Mouse (Mus musculus) liver, embryonic 18 days (tissue): ENCODE results near the gene Snx7. TPM values are rescaled to one million over a fixed set of nuclear protein-coding genes. Genes with fewer than 3 reads are reported as not detected.

Experiments used
- polyA plus RNA-seq: library from polyadenylated mRNA; depleted of rRNA; stranded (reverse); fragments of >200 nt; gene quantifications from 2 replicates; pipeline ENCODE4 v1.2.3, GENCODE M21; 2012; rRNA removed

Snx7 gene
- 8.6 and 9.1 TPM in 2 replicates for polyA plus RNA-seq

DNA sequence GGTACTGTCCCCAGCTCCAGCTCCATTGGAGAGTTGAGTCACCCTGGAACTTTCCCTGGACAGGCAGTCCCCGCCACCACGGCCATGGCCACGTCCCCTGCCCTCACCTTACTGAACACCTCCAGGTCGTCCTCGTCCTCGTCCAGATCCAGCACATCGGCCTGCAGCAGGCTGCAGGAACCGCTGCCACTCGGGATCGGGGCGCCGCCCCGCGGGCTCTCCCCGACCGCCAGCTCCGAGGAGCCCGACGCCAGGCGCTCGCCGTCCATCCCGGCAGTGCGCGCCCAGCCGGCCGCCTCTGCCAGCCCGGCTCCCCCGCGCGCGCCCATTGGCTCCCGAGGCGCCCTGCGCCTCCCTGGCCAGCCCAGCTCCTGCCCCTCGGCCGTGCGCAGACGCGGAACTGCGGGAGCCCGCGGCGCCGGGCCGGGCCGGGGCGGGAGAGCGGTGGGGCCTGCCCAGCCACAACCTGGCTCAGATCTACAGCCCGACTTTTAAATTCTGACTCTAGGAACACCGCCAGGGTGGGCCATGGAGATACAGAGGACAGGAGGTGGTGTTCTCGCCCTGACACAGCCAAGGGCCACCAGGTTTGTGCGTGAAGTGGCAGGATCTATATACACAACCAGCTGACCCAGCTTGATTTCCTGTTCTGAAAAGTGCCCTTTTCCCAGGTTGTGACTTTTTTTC is at the start of gene Snx7:
Gene Snx7, minus strand, starts transcription at position 300 of the 687 bp plus-strand sequence.

